13 mouse cellular contexts compared by ENCODE assay signal in the genomic region with DNA sequence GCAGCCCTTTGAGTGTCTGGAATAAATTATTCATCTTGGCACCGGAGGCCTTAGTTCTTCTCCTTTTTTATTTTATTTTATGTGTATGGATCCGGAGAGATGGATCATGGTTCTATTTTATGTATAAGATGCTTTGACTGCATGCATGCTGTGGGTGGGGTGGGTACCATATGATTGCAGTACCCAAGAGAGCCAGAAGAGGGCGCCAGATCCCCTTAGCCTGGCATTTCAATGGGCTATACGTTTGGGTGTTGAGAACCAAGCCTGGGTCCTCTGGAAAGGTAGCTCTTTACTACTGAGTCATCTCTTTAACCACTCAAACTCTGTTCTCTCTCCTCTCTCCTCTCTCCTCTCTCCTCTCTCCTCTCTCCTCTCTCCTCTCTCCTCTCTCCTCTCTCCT. TPM values are rescaled to one million over a fixed set of nuclear protein-coding genes. Genes with fewer than 3 reads are reported as not detected.
DNase-seq lines count a peak whose midpoint lies in the region; ATAC-seq and TF ChIP-seq lines count a peak whose summit lies in the region.
"Had no signal": no experiment of that assay in that cellular context is flagged by ENCODE, and none has a peak within 500 bp of the region (broad histone marks: within the 10 kb centered on the region; RNA-seq: fewer than 3 reads in every experiment).

No protein-coding gene starts in this region.

- H3K9ac ChIP-seq in forebrain, embryonic 11.5 days (ENCODE audit: low read length), result no peak overlapping the region
- H3K9ac ChIP-seq: forebrain, embryonic 15.5 days; neural tube, embryonic 12.5 days had no signal

- ATAC-seq in common myeloid progenitor, adult 5-6 weeks (replicated peaks; ENCODE audit: low read depth, poor library complexity, severe bottlenecking), result 0 out of 2 replicates have a peak, but pooled peaks have one; percentile 52
- no peak for ATAC-seq in forebrain, embryonic 11.5 days (replicated peaks; ENCODE audit: low FRiP score)
- ATAC-seq: forebrain, embryonic 15.5 days had no signal

- no peak overlapping the region for H3K27ac ChIP-seq in gastrocnemius, adult 2 months
- no peak overlapping the region for H3K27ac ChIP-seq in forebrain, embryonic 11.5 days (ENCODE audit: low read depth, low read length)
- H3K27ac ChIP-seq: forebrain, embryonic 15.5 days; neural tube, embryonic 12.5 days had no signal

- H3K36me3 ChIP-seq in forebrain, embryonic 11.5 days (ENCODE audit: control insufficient read depth, insufficient read depth, low read length), result no peaks in the 10 kb centered on the region
- H3K36me3 ChIP-seq: forebrain, embryonic 15.5 days; neural tube, embryonic 12.5 days had no signal

- 37% methylated on average over 4 of the region's 4 CpGs for WGBS in forebrain, embryonic 11.5 days

- H3K9me3 ChIP-seq in forebrain, embryonic 11.5 days (ENCODE audit: control insufficient read depth, low read length), result no peaks in the 10 kb centered on the region
- H3K9me3 ChIP-seq: forebrain, embryonic 15.5 days; neural tube, embryonic 12.5 days had no signal

- no peaks in the 10 kb centered on the region for H3K27me3 ChIP-seq in forebrain, embryonic 11.5 days (ENCODE audit: control insufficient read depth, insufficient read depth, low read length)
- H3K27me3 ChIP-seq: forebrain, embryonic 15.5 days; neural tube, embryonic 12.5 days had no signal

- peak; percentile 57 for TF ChIP-seq CTCF in gastrocnemius, adult 2 months (IDR thresholded peaks at IDR 0.05)

- no peak overlapping the region for H3K4me2 ChIP-seq in forebrain, embryonic 11.5 days (ENCODE audit: low read depth, low read length, severe bottlenecking)
- H3K4me2 ChIP-seq: forebrain, embryonic 15.5 days; neural tube, embryonic 12.5 days had no signal

- no peak overlapping the region for H3K4me3 ChIP-seq in gastrocnemius, adult 2 months
- H3K4me3 ChIP-seq in forebrain, embryonic 11.5 days (ENCODE audit: low read depth, low read length), result no peak overlapping the region
- H3K4me3 ChIP-seq: forebrain, embryonic 15.5 days; neural tube, embryonic 12.5 days had no signal

- intact Hi-C loops in gastrocnemius, adult 2 months (cut with DNase I), result no loop called here

- no peaks in the 10 kb centered on the region for H3K4me1 ChIP-seq in forebrain, embryonic 11.5 days (replicated peaks; ENCODE audit: control insufficient read depth, insufficient read depth, low read length)

- DNase-seq in gastrocnemius, adult 2 months, result no peak
- DNase-seq in gastrocnemius, postnatal 10 days, result no peak
- DNase-seq in retina, embryonic 14.5 days (ENCODE audit: low spot score), result peak; percentile 35
- DNase-seq in retina, postnatal 1 day, result no peak
- no peak for DNase-seq in right cerebral cortex, postnatal 14 days
- no peak for DNase-seq in yolk sac, embryonic 10.5 days (ENCODE audit: low spot score)
- no peak for DNase-seq in forebrain, embryonic 11.5 days (ENCODE audit: low spot score)
- DNase-seq: heart, postnatal 36 days; lung, postnatal 36 days had no signal

RNA-seq across cellular contexts. Expression of gene Gjb5, which starts 19.4 kb away (rescaled TPM):
- total RNA-seq in gastrocnemius, adult 2 months (2021), result not detected
- under 1 TPM; 0.26 to 0.38 TPM for total RNA-seq in gastrocnemius, postnatal 10 days (2021)
- total RNA-seq in common myeloid progenitor, adult 5-6 weeks (2017), result not detected in 2 replicates
- polyA plus RNA-seq in forebrain, embryonic 11.5 days (2014; fragmentation: Nextera tagmentation; extraction: Ambion mirVana), result 0.21 and 0.45 TPM in 2 replicates
- total RNA-seq: layer of hippocampus, adult 18-20 months had no signal
- polyA plus RNA-seq: forebrain, embryonic 15.5 days had no signal

RNA-seq across cellular contexts. Expression of gene Gjb4, which starts 23.5 kb away (rescaled TPM):
- total RNA-seq in gastrocnemius, adult 2 months (2021), result not detected
- total RNA-seq in gastrocnemius, postnatal 10 days (2021), result not detected
- total RNA-seq in common myeloid progenitor, adult 5-6 weeks (2017), result not detected in 2 replicates
- polyA plus RNA-seq in forebrain, embryonic 11.5 days (2014; fragmentation: Nextera tagmentation; extraction: Ambion mirVana), result not detected in 2 replicates
- total RNA-seq: heart, postnatal 36 days; layer of hippocampus, adult 18-20 months had no signal
- polyA plus RNA-seq: forebrain, embryonic 15.5 days; neural tube, embryonic 12.5 days had no signal

RNA-seq across cellular contexts. Expression of gene Gjb3, which starts 46.7 kb away (rescaled TPM):
- not detected for total RNA-seq in gastrocnemius, adult 2 months (2021)
- not detected for total RNA-seq in gastrocnemius, postnatal 10 days (2021)
- 0.63 and 1.4 TPM in 2 replicates for total RNA-seq in common myeloid progenitor, adult 5-6 weeks (2017)
- polyA plus RNA-seq in forebrain, embryonic 11.5 days (2014; fragmentation: Nextera tagmentation; extraction: Ambion mirVana), result 0.56 and 0.94 TPM in 2 replicates
- polyA plus RNA-seq: forebrain, embryonic 15.5 days had no signal
